ENCODE assay signal across 8 mouse cellular contexts in the genomic region with DNA sequence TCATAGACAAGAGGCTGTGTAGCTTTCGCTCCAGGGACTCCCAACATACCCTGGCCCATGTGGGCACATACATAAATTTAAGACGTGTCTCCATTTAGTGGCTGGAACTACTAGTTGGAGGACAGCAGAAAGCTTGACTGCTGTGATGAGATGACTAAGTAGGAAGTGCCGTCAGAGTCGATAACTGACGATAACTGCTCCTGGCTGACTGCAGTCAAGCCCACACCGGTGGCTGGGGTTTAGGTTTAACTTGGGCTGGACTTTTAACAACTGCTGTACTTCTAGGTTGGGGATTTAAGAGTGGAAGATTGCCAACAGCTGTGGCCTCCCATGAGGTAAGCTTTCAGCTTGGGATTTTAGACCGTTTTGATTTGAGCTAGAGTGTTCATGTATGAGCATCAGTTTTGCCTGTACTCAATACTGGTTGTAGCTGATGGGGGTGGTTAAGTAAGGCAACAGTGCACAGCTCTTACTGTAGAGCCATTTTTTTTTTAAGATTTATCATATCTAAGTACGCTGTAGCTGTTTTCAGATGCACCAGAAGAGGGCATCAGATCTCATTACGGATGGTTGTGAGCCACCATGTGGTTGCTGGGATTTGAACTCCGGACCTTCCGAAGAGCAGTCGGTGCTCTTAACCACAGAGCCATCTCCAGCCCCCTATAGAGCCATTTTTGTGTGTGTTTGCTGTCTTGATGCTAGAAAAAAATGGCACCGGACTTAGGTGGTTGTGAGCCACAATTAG. TPM values are rescaled to one million over a fixed set of nuclear protein-coding genes. Genes with fewer than 3 reads are reported as not detected.
A peak's percentile ranks its signal among the peaks of the same experiment; 100 is the strongest.
DNase-seq lines count a peak whose midpoint lies in the region; ATAC-seq and TF ChIP-seq lines count a peak whose summit lies in the region.

No protein-coding gene starts in this region.

- peak; percentile 58 for DNase-seq in 3T3-L1 (ENCODE audit: low read depth, low spot score)
- peak; percentile 24 to 56 for DNase-seq in kidney, postnatal 25 days
- DNase-seq in right cerebral cortex, adult 18-20 months, result no peak
- DNase-seq in testis, postnatal 14 days (ENCODE audit: low spot score), result no peak

- H3K79me3 ChIP-seq in C2C12 (ENCODE audit: low read depth), result peaks cover 25% of the 10 kb centered on the region

- H3K27me3 ChIP-seq in C2C12 (ENCODE audit: control insufficient read depth, insufficient read depth, insufficient read length), result no peaks in the 10 kb centered on the region
- H3K27me3 ChIP-seq in heart, embryonic 16.5 days (ENCODE audit: control insufficient read depth, insufficient read depth, low read length), result no peaks in the 10 kb centered on the region
- H3K27me3 ChIP-seq in midbrain, embryonic 15.5 days (replicated peaks), result no peaks in the 10 kb centered on the region

- peak overlapping the region; percentile 85 for H3ac ChIP-seq in C2C12 (ENCODE audit: control insufficient read depth, insufficient read length, low read depth)

- ATAC-seq in common myeloid progenitor, adult 5-6 weeks (replicated peaks; ENCODE audit: low read depth, poor library complexity, severe bottlenecking), result peak; percentile 1; the same call in 1 of the 2 replicates
- ATAC-seq in heart, embryonic 16.5 days (replicated peaks; ENCODE audit: extremely low read depth, insufficient read depth, low FRiP score), result peak; percentile 4; the same call in 1 of the 2 replicates
- peak; percentile 4 for ATAC-seq in midbrain, embryonic 15.5 days (replicated peaks)

- no peaks in the 10 kb centered on the region for H3K9me3 ChIP-seq in heart, embryonic 16.5 days (replicated peaks; ENCODE audit: control insufficient read depth, low read length)
- H3K9me3 ChIP-seq in midbrain, embryonic 15.5 days, result no peaks in the 10 kb centered on the region

- peaks cover 36% of the 10 kb centered on the region for H3K79me2 ChIP-seq in C2C12 (ENCODE audit: control insufficient read depth, insufficient read depth)

- peak overlapping the region; percentile 91 for H3K9ac ChIP-seq in heart, embryonic 16.5 days (ENCODE audit: low read length)
- peak overlapping the region; percentile 97 for H3K9ac ChIP-seq in midbrain, embryonic 15.5 days

- H3K36me3 ChIP-seq in C2C12 (ENCODE audit: control insufficient read depth, insufficient read depth), result peaks cover 56% of the 10 kb centered on the region
- peaks cover 35% of the 10 kb centered on the region for H3K36me3 ChIP-seq in heart, embryonic 16.5 days (ENCODE audit: control insufficient read depth, insufficient read depth)
- H3K36me3 ChIP-seq in midbrain, embryonic 15.5 days (replicated peaks), result peaks cover 26% of the 10 kb centered on the region

- peak overlapping the region; percentile 94 for H3K27ac ChIP-seq in heart, embryonic 16.5 days (ENCODE audit: low read length)
- peak overlapping the region; percentile 94 for H3K27ac ChIP-seq in midbrain, embryonic 15.5 days

- H3K4me1 ChIP-seq in heart, embryonic 16.5 days (ENCODE audit: control insufficient read depth, insufficient read depth, low read length), result peaks cover 17% of the 10 kb centered on the region
- peaks cover 44% of the 10 kb centered on the region for H3K4me1 ChIP-seq in midbrain, embryonic 15.5 days

- TF ChIP-seq CTCF in C2C12 (IDR thresholded peaks at IDR 0.05; ENCODE audit: control insufficient read depth, insufficient read depth, insufficient read length), result no peak

- H3K4me2 ChIP-seq in heart, embryonic 16.5 days (ENCODE audit: low read depth, low read length), result peak overlapping the region; percentile 79
- peak overlapping the region; percentile 87 for H3K4me2 ChIP-seq in midbrain, embryonic 15.5 days

- WGBS in heart, embryonic 16.5 days, result 1% methylated on average over 13 of the region's 13 CpGs
- WGBS in midbrain, embryonic 15.5 days, result under 1% methylated on average over 13 of the region's 13 CpGs

- peak overlapping the region; percentile 100 for H3K4me3 ChIP-seq in C2C12 (ENCODE audit: insufficient read depth, poor library complexity, severe bottlenecking)
- H3K4me3 ChIP-seq in heart, embryonic 16.5 days (ENCODE audit: low read length), result peak overlapping the region; percentile 74
- peak overlapping the region; percentile 78 for H3K4me3 ChIP-seq in midbrain, embryonic 15.5 days

TF ChIP-seq in C2C12, 6 proteins besides CTCF, POLR2A, EP300 and RAD21:
- TF ChIP-seq FOSL1 (IDR thresholded peaks at IDR 0.05; ENCODE audit: insufficient read depth, low read length, poor library complexity, severe bottlenecking) (no peak), CEBPB (IDR thresholded peaks at IDR 0.05; ENCODE audit: low read depth) (no peak), MYOG (IDR thresholded peaks at IDR 0.05; ENCODE audit: control insufficient read depth, extremely low read depth, insufficient read length) (no peak), MAX (IDR thresholded peaks at IDR 0.05) (no peak), MYOD1 (IDR thresholded peaks at IDR 0.05; ENCODE audit: control insufficient read depth, insufficient read length, low read depth) (no peak), USF1 (IDR thresholded peaks at IDR 0.05; ENCODE audit: low read depth) (no peak)
TF ChIP-seq in C2C12: peak in this region for 0.

RNA-seq across cellular contexts. Expression of gene Trpv2, which starts 29.2 kb away (rescaled TPM):
- polyA plus RNA-seq in C2C12 (2012; fragmentation: generic; extraction: Trizol), result 12.8 TPM
- 13.0 and 15.9 TPM in 2 replicates for total RNA-seq in common myeloid progenitor, adult 5-6 weeks (2017)
- polyA plus RNA-seq in heart, embryonic 16.5 days (2015; fragmentation: Nextera tagmentation; extraction: Ambion mirVana), result 6.1 and 6.8 TPM in 2 replicates
- 35.8 and 38.8 TPM in 2 replicates for polyA plus RNA-seq in midbrain, embryonic 15.5 days (2015; fragmentation: Nextera tagmentation; extraction: Ambion mirVana)

RNA-seq across cellular contexts. Expression of gene Lrrc75a, which starts 44.8 kb away (rescaled TPM):
- polyA plus RNA-seq in C2C12 (2012; fragmentation: generic; extraction: Trizol), result 12.5 TPM
- total RNA-seq in common myeloid progenitor, adult 5-6 weeks (2017), result 1.8 and 6.9 TPM in 2 replicates
- 11.4 and 15.2 TPM in 2 replicates for polyA plus RNA-seq in heart, embryonic 16.5 days (2015; fragmentation: Nextera tagmentation; extraction: Ambion mirVana)
- polyA plus RNA-seq in midbrain, embryonic 15.5 days (2015; fragmentation: Nextera tagmentation; extraction: Ambion mirVana), result 12.1 and 12.4 TPM in 2 replicates

RNA-seq across cellular contexts. Expression of gene Mmgt2, which starts 45.0 kb away (rescaled TPM):
- polyA plus RNA-seq in C2C12 (2012; fragmentation: generic; extraction: Trizol), result 29.1 TPM
- 13.0 and 28.6 TPM in 2 replicates for total RNA-seq in common myeloid progenitor, adult 5-6 weeks (2017)
- 48.8 and 49.0 TPM in 2 replicates for polyA plus RNA-seq in heart, embryonic 16.5 days (2015; fragmentation: Nextera tagmentation; extraction: Ambion mirVana)
- 21.6 and 23.3 TPM in 2 replicates for polyA plus RNA-seq in midbrain, embryonic 15.5 days (2015; fragmentation: Nextera tagmentation; extraction: Ambion mirVana)

RNA-seq across cellular contexts. Expression of gene Ubb, which starts 52.5 kb away (rescaled TPM):
- polyA plus RNA-seq in C2C12 (2012; fragmentation: generic; extraction: Trizol), result 1,633 TPM
- 1,111 and 1,232 TPM in 2 replicates for total RNA-seq in common myeloid progenitor, adult 5-6 weeks (2017)
- 2,482 and 2,483 TPM in 2 replicates for polyA plus RNA-seq in heart, embryonic 16.5 days (2015; fragmentation: Nextera tagmentation; extraction: Ambion mirVana)
- polyA plus RNA-seq in midbrain, embryonic 15.5 days (2015; fragmentation: Nextera tagmentation; extraction: Ambion mirVana), result 4,689 and 4,874 TPM in 2 replicates

Comparison
In these comparisons a context has a peak if more than half of its experiments do, and no peak if none do; other contexts are left out.
1. DNase-seq: peak in 3T3-L1 (single experiment) and kidney, postnatal 25 days (2 of 2); none in right cerebral cortex, adult 18-20 months (single experiment) and testis, postnatal 14 days (single experiment).
2. Peak in every context shown above with its lines, with median percentiles within 50 percentile points of each other: H3K4me3 ChIP-seq and ATAC-seq.